ENCODE assay signal across 24 mouse cellular contexts in the genomic region with DNA sequence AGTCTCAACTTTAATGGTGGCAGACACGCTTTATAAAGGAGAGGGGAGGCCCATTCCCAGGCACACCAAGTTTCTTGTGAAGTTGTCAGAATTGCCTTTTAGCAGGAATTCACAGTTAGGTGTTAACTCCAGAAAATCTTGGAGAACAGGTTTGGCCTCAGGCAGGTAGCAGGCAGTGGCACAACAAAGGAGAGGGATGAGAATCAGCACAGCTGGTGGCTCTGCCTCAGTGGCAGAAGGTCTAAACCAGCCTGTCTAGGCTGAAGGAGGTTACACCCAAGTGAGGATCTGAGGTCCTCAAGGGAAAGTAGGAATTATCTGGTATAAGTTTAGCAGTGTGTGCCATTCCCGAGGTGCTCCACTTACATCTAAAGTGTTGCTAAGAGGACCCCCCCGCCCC.
A peak's percentile ranks its signal among the peaks of the same experiment; 100 is the strongest.
DNase-seq lines count a peak whose midpoint lies in the region; TF ChIP-seq lines count a peak whose summit lies in the region.
"Had no signal": no experiment of that assay in that cellular context is flagged by ENCODE, and none has a peak within 500 bp of the region (broad histone marks: within the 10 kb centered on the region; RNA-seq: fewer than 3 reads in every experiment).

No protein-coding gene starts in this region.

- H3K27ac ChIP-seq in ES-Bruce4 (ENCODE audit: insufficient read depth, low read length) = peak overlapping the region; percentile 71; the same call in 1 of the 2 replicates
- H3K27ac ChIP-seq in kidney, adult 2 months (ENCODE audit: insufficient read depth, low read depth, low read length) = no peak overlapping the region

- H3K4me1 ChIP-seq in ES-Bruce4 (ENCODE audit: control insufficient read depth, insufficient read depth, low read length) = peaks cover 1% of the 10 kb centered on the region
- no peaks in the 10 kb centered on the region for H3K4me1 ChIP-seq in kidney, adult 2 months (ENCODE audit: control insufficient read depth, insufficient read depth, low read length)

- H3K9me3 ChIP-seq in ES-Bruce4 (replicated peaks; ENCODE audit: control insufficient read depth, insufficient read depth, low read length, poor library complexity, severe bottlenecking) = peaks cover 32% of the 10 kb centered on the region
- H3K9me3 ChIP-seq: G1E had no signal

- H3K9ac ChIP-seq in ES-Bruce4 (ENCODE audit: low read depth, poor library complexity, severe bottlenecking) = no peak overlapping the region

- TF ChIP-seq CTCF in ES-Bruce4 (IDR thresholded peaks at IDR 0.05; ENCODE audit: low read depth, low read length) = no peak
- no peak for TF ChIP-seq CTCF in kidney, adult 2 months (conservative IDR thresholded peaks at IDR 0.05; ENCODE audit: insufficient read depth, insufficient read length, low read depth, low read length)

- 86% methylated on average over 3 of the region's 3 CpGs for WGBS in kidney, adult 2 months

- H3K36me3 ChIP-seq in ES-Bruce4 (ENCODE audit: control insufficient read depth, insufficient read depth, low read length, poor library complexity, severe bottlenecking) = no peaks in the 10 kb centered on the region
- no peaks in the 10 kb centered on the region for H3K36me3 ChIP-seq in kidney, adult 2 months (ENCODE audit: control insufficient read depth, insufficient read depth, low read length)
- H3K36me3 ChIP-seq: G1E had no signal

- DNase-seq in ES-CJ7 (ENCODE audit: low read depth, low spot score) (peak; percentile 18), R1 (ENCODE audit: low read depth, low spot score) (peak; percentile 52), ZHBTc4 (ENCODE audit: low read depth, low spot score) (peak; percentile 19)
- DNase-seq in embryo, embryonic 10 days (ENCODE audit: low spot score) = no peak
- DNase-seq in cerebellum, adult 9-10 months = no peak
- DNase-seq in kidney, adult 2 months = no peak
- no peak for DNase-seq in gastrocnemius, adult 18-20 months (ENCODE audit: low spot score)
- DNase-seq: adrenal gland, adult 2 months; adrenal gland, adult 8-10 months; adrenal gland, postnatal 10 days; adrenal gland, postnatal 14 days; adrenal gland, postnatal 25 days; adrenal gland, postnatal 36 days; B cell, adult 2 months; cerebellum, adult 11 months; cerebellum, adult 11-12 months; cerebellum, adult 18-20 months; cerebellum, adult 2 months; cerebellum, adult 8-10 months; cerebellum, adult 9-11 months had no signal

- TF ChIP-seq POLR2A in ES-Bruce4 (IDR thresholded peaks at IDR 0.05; ENCODE audit: insufficient read depth, low read length) = no peak
- no peak for TF ChIP-seq POLR2A in kidney, adult 2 months (IDR thresholded peaks at IDR 0.05; ENCODE audit: low read depth, low read length)

- TF ChIP-seq EP300 in ES-Bruce4 (IDR thresholded peaks at IDR 0.05; ENCODE audit: insufficient read depth, low read depth, low read length) = peak; percentile 57; the same call in 1 of the 2 replicates

- H3K27me3 ChIP-seq in ES-Bruce4 (ENCODE audit: control insufficient read depth, insufficient read depth, low read length, poor library complexity, severe bottlenecking) = no peaks in the 10 kb centered on the region
- H3K27me3 ChIP-seq in kidney, adult 2 months (replicated peaks; ENCODE audit: control insufficient read depth, insufficient read depth, low read length) = no peaks in the 10 kb centered on the region
- H3K27me3 ChIP-seq: CH12.LX, Patski had no signal

- no peak overlapping the region for H3K4me3 ChIP-seq in ES-Bruce4 (ENCODE audit: low read depth, low read length)
- no peak overlapping the region for H3K4me3 ChIP-seq in kidney, adult 2 months (ENCODE audit: insufficient read depth, low read depth, low read length)

Comparison
In these comparisons a context has a peak if more than half of its experiments do, and no peak if none do; other contexts are left out.
1. DNase-seq: peak in ES-CJ7 (single experiment), R1 (single experiment) and ZHBTc4 (single experiment); none in embryo, embryonic 10 days (single experiment), cerebellum, adult 9-10 months (single experiment), kidney, adult 2 months (single experiment) and gastrocnemius, adult 18-20 months (single experiment).